9 mouse cellular contexts compared by ENCODE assay signal in the genomic region with DNA sequence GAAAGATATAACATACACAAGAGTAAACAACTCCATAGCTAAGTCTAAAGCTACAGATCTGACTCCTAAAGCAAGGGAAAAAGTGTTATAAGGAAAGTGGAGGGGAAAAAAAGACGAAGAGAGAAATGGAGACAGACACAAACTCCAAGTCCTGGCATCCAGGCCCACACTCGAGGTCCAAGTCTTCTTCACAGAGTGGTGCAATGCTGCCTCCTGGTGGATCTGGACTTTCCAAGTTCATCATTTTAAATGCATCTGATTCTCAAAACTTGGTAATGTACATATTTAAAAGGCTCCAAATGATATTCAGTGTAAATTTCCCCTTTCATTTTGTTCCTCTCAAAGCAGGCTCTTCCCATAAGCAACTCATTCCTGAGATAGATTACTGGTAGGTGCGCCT. TPM values are rescaled to one million over a fixed set of nuclear protein-coding genes. Genes with fewer than 3 reads are reported as not detected.
DNase-seq lines count a peak whose midpoint lies in the region; ATAC-seq and TF ChIP-seq lines count a peak whose summit lies in the region.
"Had no signal": no experiment of that assay in that cellular context is flagged by ENCODE, and none has a peak within 500 bp of the region (broad histone marks: within the 10 kb centered on the region; RNA-seq: fewer than 3 reads in every experiment).

No protein-coding gene starts in this region.

- no peak overlapping the region for H3K9ac ChIP-seq in forebrain, postnatal 0 days
- H3K9ac ChIP-seq in forebrain, embryonic 12.5 days: no peak overlapping the region

- peak; percentile 83 for DNase-seq in forebrain, postnatal 0 days
- peak; percentile 27 for DNase-seq in thymus, adult 2 months
- DNase-seq in thymus, adult 18-20 months: no peak
- DNase-seq in embryo, embryonic 10 days (ENCODE audit: low spot score): peak; percentile 77
- peak; percentile 41 to 82 for DNase-seq in kidney, postnatal 36 days
- peak; percentile 12 for DNase-seq in lung, postnatal 25 days (ENCODE audit: low spot score)
- peak; percentile 12 to 23 for DNase-seq in thymus, postnatal 36 days

- no peaks in the 10 kb centered on the region for H3K9me3 ChIP-seq in forebrain, postnatal 0 days (ENCODE audit: low read length)
- no peaks in the 10 kb centered on the region for H3K9me3 ChIP-seq in forebrain, embryonic 12.5 days

- peak; percentile 78 for TF ChIP-seq CTCF in forebrain, postnatal 0 days (IDR thresholded peaks at IDR 0.05; ENCODE audit: low read depth)
- no peak for TF ChIP-seq CTCF in thymus, adult 2 months (IDR thresholded peaks at IDR 0.05; ENCODE audit: borderline replicate concordance, control insufficient read depth, extremely low read depth, insufficient read depth, low read length, poor library complexity)

- no peak overlapping the region for H3K4me2 ChIP-seq in forebrain, postnatal 0 days (ENCODE audit: low read depth)
- no peak overlapping the region for H3K4me2 ChIP-seq in forebrain, embryonic 12.5 days

- no peaks in the 10 kb centered on the region for H3K27me3 ChIP-seq in forebrain, postnatal 0 days (ENCODE audit: insufficient read depth, low read length)
- no peaks in the 10 kb centered on the region for H3K27me3 ChIP-seq in forebrain, embryonic 12.5 days
- no peaks in the 10 kb centered on the region for H3K27me3 ChIP-seq in thymus, adult 2 months (ENCODE audit: control insufficient read depth, insufficient read depth, low read length)

- H3K4me3 ChIP-seq in forebrain, postnatal 0 days (ENCODE audit: low read depth, low read length): no peak overlapping the region
- H3K4me3 ChIP-seq in forebrain, embryonic 12.5 days (replicated peaks): no peak overlapping the region
- no peak overlapping the region for H3K4me3 ChIP-seq in thymus, adult 2 months (ENCODE audit: control insufficient read depth, insufficient read depth, low read length)

- 47% methylated on average over 3 of the region's 3 CpGs for WGBS in forebrain, postnatal 0 days
- 53% methylated on average over 3 of the region's 3 CpGs for WGBS in forebrain, embryonic 12.5 days
- WGBS in thymus, adult 2 months: 56% methylated on average over 3 of the region's 3 CpGs

- H3K27ac ChIP-seq in forebrain, postnatal 0 days (ENCODE audit: low read depth, low read length): no peak overlapping the region
- no peak overlapping the region for H3K27ac ChIP-seq in forebrain, embryonic 12.5 days
- no peak overlapping the region for H3K27ac ChIP-seq in thymus, adult 2 months (ENCODE audit: control insufficient read depth, insufficient read depth, low read length)

- H3K4me1 ChIP-seq in forebrain, postnatal 0 days (ENCODE audit: insufficient read depth): peaks cover 5% of the 10 kb centered on the region; the same call in 1 of the 2 replicates
- H3K4me1 ChIP-seq in forebrain, embryonic 12.5 days: no peaks in the 10 kb centered on the region
- no peaks in the 10 kb centered on the region for H3K4me1 ChIP-seq in thymus, adult 2 months (replicated peaks; ENCODE audit: control insufficient read depth, insufficient read depth, low read length)

- peaks cover 37% of the 10 kb centered on the region for H3K36me3 ChIP-seq in forebrain, postnatal 0 days (ENCODE audit: insufficient read depth)
- peaks cover 52% of the 10 kb centered on the region for H3K36me3 ChIP-seq in forebrain, embryonic 12.5 days (replicated peaks)
- H3K36me3 ChIP-seq in thymus, adult 2 months (ENCODE audit: control insufficient read depth, insufficient read depth, low read length): peaks cover 40% of the 10 kb centered on the region

- no peak for TF ChIP-seq POLR2A in thymus, adult 2 months (IDR thresholded peaks at IDR 0.05; ENCODE audit: control insufficient read depth, extremely low read depth, insufficient read depth, low read length, poor library complexity)

- ATAC-seq in forebrain, postnatal 0 days: no peak
- no peak for ATAC-seq in forebrain, embryonic 12.5 days (ENCODE audit: low FRiP score)

RNA-seq across cellular contexts. Expression of gene Snrpb, which starts 11.3 kb away (rescaled TPM):
- 306 TPM in 2 replicates for total RNA-seq in forebrain, postnatal 0 days (2014; rRNA removed)
- polyA plus RNA-seq in forebrain, postnatal 0 days (2015; fragmentation: Nextera tagmentation; extraction: Ambion mirVana): 334 and 388 TPM in 2 replicates
- polyA plus RNA-seq in forebrain, embryonic 12.5 days (2016; fragmentation: Nextera tagmentation; extraction: Ambion mirVana): 577 and 590 TPM in 2 replicates
- 476 and 492 TPM in 2 replicates for polyA plus RNA-seq in thymus, adult 2 months (2012; rRNA removed)

RNA-seq across cellular contexts. Expression of gene Tmc2, which starts 27.1 kb away (rescaled TPM):
- total RNA-seq in forebrain, postnatal 0 days (2014; rRNA removed): not detected in 2 replicates
- not detected in 2 replicates for polyA plus RNA-seq in forebrain, postnatal 0 days (2015; fragmentation: Nextera tagmentation; extraction: Ambion mirVana)
- not detected in 2 replicates for polyA plus RNA-seq in forebrain, embryonic 12.5 days (2016; fragmentation: Nextera tagmentation; extraction: Ambion mirVana)
- polyA plus RNA-seq in thymus, adult 2 months (2012; rRNA removed): not detected in 2 replicates
- polyA plus RNA-seq: large intestine, adult 2 months had no signal

RNA-seq across cellular contexts. Expression of gene Tgm6, which starts 55.6 kb away (rescaled TPM):
- 0.15 and 0.24 TPM in 2 replicates for total RNA-seq in forebrain, postnatal 0 days (2014; rRNA removed)
- 0.29 and 0.33 TPM in 2 replicates for polyA plus RNA-seq in forebrain, postnatal 0 days (2015; fragmentation: Nextera tagmentation; extraction: Ambion mirVana)
- 0.06 TPM in 2 replicates for polyA plus RNA-seq in forebrain, embryonic 12.5 days (2016; fragmentation: Nextera tagmentation; extraction: Ambion mirVana)
- polyA plus RNA-seq in thymus, adult 2 months (2012; rRNA removed): 0.04 and 0.09 TPM in 2 replicates
- polyA plus RNA-seq: large intestine, adult 2 months had no signal

Comparison
In these comparisons a context has a peak if more than half of its experiments do, and no peak if none do; other contexts are left out.
1. DNase-seq: peak in forebrain, postnatal 0 days (single experiment), thymus, adult 2 months (single experiment), embryo, embryonic 10 days (single experiment), kidney, postnatal 36 days (2 of 2), lung, postnatal 25 days (single experiment) and thymus, postnatal 36 days (2 of 2); none in thymus, adult 18-20 months (0 of 2).